Mouse (Mus musculus): ENCODE results near the gene Ccdc42. TPM values are rescaled to one million over a fixed set of nuclear protein-coding genes. Genes with fewer than 3 reads are reported as not detected.
A peak's percentile ranks its signal among the peaks of the same experiment; 100 is the strongest.

Ccdc42 gene
- total and polyA plus RNA-seq, 3 experiments = not detected

GRCm38 (mm10) chr11:68565032-68565429 lies 21.8 kb upstream of the Ccdc42 start:
- no peak overlapping the region for H3K4me3 ChIP-seq (ENCODE audit: control insufficient read depth in 1 of 2, insufficient read depth in 1 of 2, low read depth in 2 of 2, low read length in 2 of 2)
- no peaks in the 10 kb centered on the region for H3K36me3 ChIP-seq (ENCODE audit: control insufficient read depth in 1 of 2, insufficient read depth in 2 of 2, low read length in 2 of 2)
- H3K9ac ChIP-seq (ENCODE audit: control insufficient read depth, low read depth, low read length, poor library complexity, severe bottlenecking) = no peak overlapping the region
- H3K79me2 ChIP-seq (ENCODE audit: control insufficient read depth, insufficient read depth, low read length, poor library complexity) = no peaks in the 10 kb centered on the region
- H3K27me3 ChIP-seq (ENCODE audit: control insufficient read depth in 1 of 2, insufficient read depth in 2 of 2, low read length in 2 of 2) = peaks cover 10 to 13% of the 10 kb centered on the region in 2 experiments
- no peak for DNase-seq (ENCODE audit: low read depth, low spot score)
- TF ChIP-seq MAFK (IDR thresholded peaks at IDR 0.05; ENCODE audit: borderline replicate concordance, low read depth, low read length) (no peak), POLR2AphosphoS5 (IDR thresholded peaks at IDR 0.05; ENCODE audit: borderline replicate concordance, low read depth, low read length) (no peak), MAZ (IDR thresholded peaks at IDR 0.05; ENCODE audit: low read depth, low read length) (no peak), TBP (IDR thresholded peaks at IDR 0.05; ENCODE audit: low read depth, low read length) (no peak), TCF12 (IDR thresholded peaks at IDR 0.05; ENCODE audit: low read depth, low read length) (no peak), EP300 (IDR thresholded peaks at IDR 0.05; ENCODE audit: low read depth in 1 of 2, low read length in 2 of 2) (no peak), ETS1 (IDR thresholded peaks at IDR 0.05; ENCODE audit: low read depth, low read length) (no peak), POLR2AphosphoS2 (IDR thresholded peaks at IDR 0.05; ENCODE audit: low read length) (no peak), UBTF (IDR thresholded peaks at IDR 0.05; ENCODE audit: borderline replicate concordance, insufficient read depth, low read depth, low read length) (no peak), USF1 (IDR thresholded peaks at IDR 0.05; ENCODE audit: low read depth, low read length) (no peak), E2F4 (IDR thresholded peaks at IDR 0.05; ENCODE audit: borderline replicate concordance, low read depth, low read length) (no peak), GABPA (IDR thresholded peaks at IDR 0.05; ENCODE audit: low read depth, low read length) (no peak), MYB (IDR thresholded peaks at IDR 0.05; ENCODE audit: low read depth, low read length) (no peak), POLR2A (IDR thresholded peaks at IDR 0.05; ENCODE audit: control insufficient read depth in 1 of 2, insufficient read depth in 1 of 2, low read depth in 1 of 2, low read length in 2 of 2, poor library complexity in 1 of 2) (no peak), CHD2 (IDR thresholded peaks at IDR 0.05; ENCODE audit: low read length) (no peak), RAD21 (IDR thresholded peaks at IDR 0.05; ENCODE audit: low read depth, low read length) (no peak)
- H3K9me3 ChIP-seq (replicated peaks; ENCODE audit: insufficient read depth, low read length) = no peaks in the 10 kb centered on the region
- H3K27ac ChIP-seq (ENCODE audit: control insufficient read depth, low read depth, low read length) = no peak overlapping the region
- peaks cover 0 to under 1% of the 10 kb centered on the region in 2 experiments; a peak in 2 of 4 replicates for H3K4me1 ChIP-seq (ENCODE audit: control insufficient read depth in 1 of 2, insufficient read depth in 2 of 2, low read length in 2 of 2)

GRCm38 (mm10) chr11:68566447-68567059 lies 20.3 kb upstream of the Ccdc42 start:
- no peaks in the 10 kb centered on the region for H3K4me1 ChIP-seq (ENCODE audit: control insufficient read depth in 1 of 2, insufficient read depth in 2 of 2, low read length in 2 of 2)
- DNase-seq (ENCODE audit: low read depth, low spot score) = peak; percentile 79
- H3K9ac ChIP-seq (ENCODE audit: control insufficient read depth, low read depth, low read length, poor library complexity, severe bottlenecking) = no peak overlapping the region
- no peaks in the 10 kb centered on the region for H3K36me3 ChIP-seq (ENCODE audit: control insufficient read depth in 1 of 2, insufficient read depth in 2 of 2, low read length in 2 of 2)
- no peak overlapping the region for H3K27ac ChIP-seq (ENCODE audit: control insufficient read depth, low read depth, low read length)
- H3K79me2 ChIP-seq (ENCODE audit: control insufficient read depth, insufficient read depth, low read length, poor library complexity) = no peaks in the 10 kb centered on the region
- H3K4me3 ChIP-seq (ENCODE audit: control insufficient read depth in 1 of 2, insufficient read depth in 1 of 2, low read depth in 2 of 2, low read length in 2 of 2) = no peak overlapping the region
- peaks cover 7 to 20% of the 10 kb centered on the region in 2 experiments for H3K27me3 ChIP-seq (ENCODE audit: control insufficient read depth in 1 of 2, insufficient read depth in 2 of 2, low read length in 2 of 2)
- H3K9me3 ChIP-seq (replicated peaks; ENCODE audit: insufficient read depth, low read length) = no peaks in the 10 kb centered on the region
- no peak for TF ChIP-seq CHD2 (IDR thresholded peaks at IDR 0.05; ENCODE audit: low read length)
- TF ChIP-seq HCFC1 (IDR thresholded peaks at IDR 0.05; ENCODE audit: low read depth, low read length) = no peak
- no peak for TF ChIP-seq POLR2AphosphoS5 (IDR thresholded peaks at IDR 0.05; ENCODE audit: borderline replicate concordance, low read depth, low read length)
- TF ChIP-seq MXI1 (IDR thresholded peaks at IDR 0.05; ENCODE audit: low read depth, low read length) = no peak
- no peak for TF ChIP-seq MYC (IDR thresholded peaks at IDR 0.05; ENCODE audit: low read depth, low read length)
- TF ChIP-seq POLR2AphosphoS2 (IDR thresholded peaks at IDR 0.05; ENCODE audit: low read length) = no peak
- TF ChIP-seq MAFK (IDR thresholded peaks at IDR 0.05; ENCODE audit: borderline replicate concordance, low read depth, low read length) = no peak
- TF ChIP-seq POLR2A (IDR thresholded peaks at IDR 0.05; ENCODE audit: control insufficient read depth in 1 of 2, insufficient read depth in 1 of 2, low read depth in 1 of 2, low read length in 2 of 2, poor library complexity in 1 of 2) = no peak
- 0 out of 2 replicates have a peak, but pooled peaks have one; percentile 22 for TF ChIP-seq ZNF384 (IDR thresholded peaks at IDR 0.05; ENCODE audit: low read depth, low read length)
- TF ChIP-seq ZC3H11A (IDR thresholded peaks at IDR 0.05; ENCODE audit: low read depth, low read length) = peak; percentile 79
- TF ChIP-seq SMC3 (IDR thresholded peaks at IDR 0.05; ENCODE audit: low read depth, low read length) = peak; percentile 85
- peak; percentile 99 for TF ChIP-seq JUND (IDR thresholded peaks at IDR 0.05; ENCODE audit: low read depth, low read length)
- TF ChIP-seq ETS1 (IDR thresholded peaks at IDR 0.05; ENCODE audit: low read depth, low read length) = no peak
- no peak for TF ChIP-seq TBP (IDR thresholded peaks at IDR 0.05; ENCODE audit: low read depth, low read length)
- no peak for TF ChIP-seq GABPA (IDR thresholded peaks at IDR 0.05; ENCODE audit: low read depth, low read length)
- TF ChIP-seq NRF1 (IDR thresholded peaks at IDR 0.05; ENCODE audit: insufficient read depth, low read depth, low read length, poor library complexity, severe bottlenecking) = no peak
- no peak for TF ChIP-seq MYB (IDR thresholded peaks at IDR 0.05; ENCODE audit: low read depth, low read length)
- TF ChIP-seq RCOR1 (IDR thresholded peaks at IDR 0.05; ENCODE audit: low read depth, low read length) = no peak
- no peak for TF ChIP-seq USF1 (IDR thresholded peaks at IDR 0.05; ENCODE audit: low read depth, low read length)
- peak; percentile 75 to 87 (median 83) for TF ChIP-seq CTCF (IDR thresholded peaks at IDR 0.05 in 2 of 3, conservative IDR thresholded peaks at IDR 0.05 in 1 of 3; ENCODE audit: control insufficient read depth in 1 of 3, insufficient read depth in 1 of 3, low read depth in 2 of 3, low read length in 3 of 3, poor library complexity in 1 of 3, severe bottlenecking in 1 of 3)
- no peak for TF ChIP-seq USF2 (IDR thresholded peaks at IDR 0.05; ENCODE audit: borderline replicate concordance in 1 of 2, insufficient read depth in 1 of 2, low read depth in 1 of 2, low read length in 2 of 2)
- no peak for TF ChIP-seq ZKSCAN1 (IDR thresholded peaks at IDR 0.05; ENCODE audit: low read depth, low read length)
- TF ChIP-seq RAD21 (IDR thresholded peaks at IDR 0.05; ENCODE audit: low read depth, low read length) = peak; percentile 80

Measured in MEL (cell line).